Mouse (Mus musculus): Measurements from ENCODE around the gene Fn1.

Fn1 gene

DNA sequence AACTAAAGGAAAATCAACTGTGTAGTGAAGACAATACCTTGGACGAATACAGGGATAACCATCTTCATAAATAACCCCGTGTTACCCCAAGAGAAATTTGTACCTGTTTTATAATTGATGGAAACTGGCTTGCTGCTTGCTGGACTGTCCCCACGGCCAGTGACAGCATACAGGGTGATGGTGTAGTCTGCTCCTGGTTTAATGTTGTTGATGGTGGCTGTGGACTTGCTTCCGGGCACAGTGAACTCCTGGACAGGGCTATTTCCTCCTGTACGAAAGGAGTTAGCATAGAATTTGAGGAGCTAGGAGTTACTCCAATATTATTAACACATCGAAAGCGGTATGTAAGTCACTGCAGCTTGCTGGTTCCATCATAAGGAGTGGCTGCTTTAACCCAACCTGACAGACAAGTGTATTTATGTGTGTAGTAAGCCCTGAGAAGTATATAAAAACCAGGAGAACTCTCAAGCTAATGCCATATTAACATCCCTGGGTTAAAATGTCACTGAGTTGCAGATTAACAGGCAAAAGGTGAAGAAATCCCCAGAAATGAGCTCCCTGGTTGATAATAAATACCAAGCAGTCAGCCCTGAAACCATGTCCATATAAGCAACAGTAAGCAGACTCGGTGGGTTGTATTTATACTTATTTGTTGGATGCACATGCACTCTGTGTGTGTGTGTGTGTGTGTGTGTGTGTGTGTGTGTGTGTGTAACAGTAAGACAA lies 46.2 kb downstream of the Fn1 start:
- no peak for DNase-seq (ENCODE audit: low read depth, low spot score)

GRCm38 (mm10) chr1:71605751-71606150 lies 47.2 kb downstream of the Fn1 start:
- DNase-seq (ENCODE audit: low read depth, low spot score) = no peak

- DNase-seq (ENCODE audit: low read depth, low spot score) = no peak
Measured at GRCm38 (mm10) chr1:71595365-71595764, 57.6 kb downstream of the Fn1 start.

DNA sequence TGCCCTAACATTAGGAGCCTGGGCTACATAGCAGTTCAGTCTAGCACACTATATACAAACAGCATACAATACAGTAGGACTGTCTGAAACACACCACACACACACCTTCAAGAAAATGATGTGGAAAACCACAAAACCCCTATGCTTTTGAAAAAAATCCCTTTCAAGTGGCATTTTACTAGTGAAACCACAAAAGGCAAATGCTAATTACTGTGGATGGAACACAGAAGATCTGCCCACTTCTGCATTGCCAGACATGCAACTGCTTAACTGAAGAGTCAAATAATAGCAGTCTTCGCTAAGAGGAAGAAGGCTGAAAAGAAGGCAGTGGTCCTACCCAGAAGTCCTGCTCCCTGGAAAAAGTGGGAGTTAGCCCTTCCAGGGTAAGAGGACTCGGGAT lies 58.7 kb downstream of the Fn1 start:
- no peak for DNase-seq (ENCODE audit: low read depth, low spot score)

- DNase-seq (ENCODE audit: low read depth, low spot score) = no peak
Measured at GRCm38 (mm10) chr1:71593184-71593583, 59.8 kb downstream of the Fn1 start.

GRCm38 (mm10) chr1:71590038-71590437 lies 63.0 kb downstream of the Fn1 start:
- DNase-seq (ENCODE audit: low read depth, low spot score) = no peak

- DNase-seq (ENCODE audit: low read depth, low spot score) = no peak
Measured at GRCm38 (mm10) chr1:71586658-71587057, 66.3 kb downstream of the Fn1 start.

DNA sequence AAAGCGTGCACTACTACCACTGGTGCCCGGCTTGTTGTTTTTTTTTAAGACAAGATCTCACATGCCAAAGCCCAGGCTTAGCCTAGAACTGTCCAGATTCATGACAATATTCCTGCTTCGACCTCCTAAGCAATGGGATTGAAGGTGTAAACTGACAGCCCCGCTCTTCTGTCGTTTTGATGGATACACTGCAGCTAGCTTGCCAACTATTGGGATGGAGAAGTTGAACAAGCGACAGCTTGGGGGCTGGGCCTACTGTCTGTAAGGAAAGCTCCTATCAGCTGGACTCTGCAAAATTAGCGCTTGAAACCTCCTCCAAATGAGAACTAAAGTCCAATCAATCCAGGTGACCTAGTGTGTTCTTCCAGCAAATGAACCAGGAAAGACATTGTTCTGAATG lies 69.1 kb downstream of the Fn1 start:
- no peak for DNase-seq (ENCODE audit: low read depth, low spot score)

DNA sequence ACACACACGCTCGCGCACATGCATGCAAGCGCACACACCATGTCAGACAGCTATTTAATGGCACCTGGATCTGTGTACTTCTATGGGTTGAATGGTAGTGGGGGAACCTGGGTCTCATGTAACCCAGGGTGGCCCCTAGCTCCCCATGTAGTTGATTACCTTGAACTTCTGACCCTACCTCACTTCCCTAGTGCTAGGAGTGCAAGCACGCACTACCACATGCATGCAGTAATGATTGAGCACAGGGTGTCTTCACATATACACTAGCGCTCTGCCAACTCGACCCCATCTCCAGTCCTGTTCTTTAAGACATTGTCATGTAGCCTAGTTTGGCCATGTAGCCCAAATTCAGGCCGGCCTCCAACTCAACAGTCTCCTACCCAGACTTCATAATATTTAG lies 69.7 kb downstream of the Fn1 start:
- DNase-seq (ENCODE audit: low read depth, low spot score) = no peak

- DNase-seq (ENCODE audit: low read depth, low spot score) = no peak
Measured at GRCm38 (mm10) chr1:71580408-71580807, 72.6 kb downstream of the Fn1 start.

- DNase-seq (ENCODE audit: low read depth, low spot score) = no peak
Measured at GRCm38 (mm10) chr1:71579526-71579925, 73.5 kb downstream of the Fn1 start.

GRCm38 (mm10) chr1:71576837-71577236 lies 76.2 kb downstream of the Fn1 start:
- DNase-seq (ENCODE audit: low read depth, low spot score) = no peak

DNA sequence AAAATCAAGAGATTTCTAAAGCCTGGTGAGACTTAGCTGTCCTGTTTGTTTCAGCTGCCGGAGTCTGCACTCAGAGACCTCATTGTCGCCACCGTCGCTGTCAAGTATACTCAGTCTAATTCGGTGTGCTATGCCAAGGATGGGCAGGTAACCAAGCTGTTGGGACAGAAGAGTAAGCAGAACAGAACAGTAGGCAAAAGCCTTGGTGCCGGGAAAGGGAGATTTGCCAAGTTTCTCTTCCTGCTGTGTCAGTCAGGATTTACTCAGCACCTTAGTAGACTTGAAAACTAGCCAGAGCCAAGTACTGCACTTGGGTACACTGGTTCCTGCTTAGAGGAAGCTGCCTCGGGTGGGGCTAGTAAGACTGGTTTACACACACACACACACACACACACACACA lies 77.0 kb downstream of the Fn1 start:
- DNase-seq (ENCODE audit: low read depth, low spot score) = no peak

DNA sequence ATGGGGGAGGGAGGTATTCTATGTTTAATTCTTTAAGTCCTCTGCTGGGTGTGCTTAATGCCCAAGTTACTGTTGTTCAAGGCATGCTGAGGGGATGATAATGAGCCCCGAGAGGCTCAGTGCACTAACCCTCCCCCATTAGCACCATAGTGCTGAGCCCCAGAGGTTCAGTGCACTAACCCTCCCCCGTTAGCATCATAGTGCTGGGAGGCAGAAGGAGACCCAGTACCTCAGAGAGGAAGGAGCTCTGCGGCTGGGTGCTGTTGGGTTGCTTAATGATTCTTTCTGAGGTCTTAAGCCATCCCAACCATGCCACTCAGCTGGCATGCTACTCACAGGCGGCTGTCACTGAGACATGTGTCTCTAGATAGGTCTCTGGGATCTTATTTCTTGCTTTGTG lies 82.9 kb downstream of the Fn1 start:
- no peak for DNase-seq (ENCODE audit: low read depth, low spot score)

- no peak for DNase-seq (ENCODE audit: low read depth, low spot score)
Measured at GRCm38 (mm10) chr1:71567884-71568605, 85.0 kb downstream of the Fn1 start.

DNA sequence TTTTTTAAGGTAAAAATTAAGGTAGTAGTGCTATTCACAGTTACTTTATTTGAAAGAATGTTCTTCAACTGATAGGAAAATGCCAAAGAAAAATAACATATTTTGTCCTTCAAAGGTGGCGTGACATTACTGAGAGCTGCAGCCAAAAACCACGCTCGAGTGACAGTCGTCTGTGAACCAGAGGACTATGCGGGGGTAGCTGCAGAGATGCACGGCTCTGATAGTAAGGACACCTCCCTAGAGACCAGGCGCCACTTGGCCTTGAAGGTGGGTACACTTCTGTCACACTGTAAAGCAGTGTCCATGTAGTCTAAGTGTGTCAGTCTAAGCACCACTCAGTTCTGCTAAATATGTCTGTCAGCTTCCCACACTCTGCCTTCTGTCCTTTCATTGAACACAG lies 88.7 kb downstream of the Fn1 start:
- no peak for DNase-seq (ENCODE audit: low read depth, low spot score)

GRCm38 (mm10) chr1:71560626-71561025 lies 92.4 kb downstream of the Fn1 start:
- DNase-seq (ENCODE audit: low read depth, low spot score) = no peak

DNA sequence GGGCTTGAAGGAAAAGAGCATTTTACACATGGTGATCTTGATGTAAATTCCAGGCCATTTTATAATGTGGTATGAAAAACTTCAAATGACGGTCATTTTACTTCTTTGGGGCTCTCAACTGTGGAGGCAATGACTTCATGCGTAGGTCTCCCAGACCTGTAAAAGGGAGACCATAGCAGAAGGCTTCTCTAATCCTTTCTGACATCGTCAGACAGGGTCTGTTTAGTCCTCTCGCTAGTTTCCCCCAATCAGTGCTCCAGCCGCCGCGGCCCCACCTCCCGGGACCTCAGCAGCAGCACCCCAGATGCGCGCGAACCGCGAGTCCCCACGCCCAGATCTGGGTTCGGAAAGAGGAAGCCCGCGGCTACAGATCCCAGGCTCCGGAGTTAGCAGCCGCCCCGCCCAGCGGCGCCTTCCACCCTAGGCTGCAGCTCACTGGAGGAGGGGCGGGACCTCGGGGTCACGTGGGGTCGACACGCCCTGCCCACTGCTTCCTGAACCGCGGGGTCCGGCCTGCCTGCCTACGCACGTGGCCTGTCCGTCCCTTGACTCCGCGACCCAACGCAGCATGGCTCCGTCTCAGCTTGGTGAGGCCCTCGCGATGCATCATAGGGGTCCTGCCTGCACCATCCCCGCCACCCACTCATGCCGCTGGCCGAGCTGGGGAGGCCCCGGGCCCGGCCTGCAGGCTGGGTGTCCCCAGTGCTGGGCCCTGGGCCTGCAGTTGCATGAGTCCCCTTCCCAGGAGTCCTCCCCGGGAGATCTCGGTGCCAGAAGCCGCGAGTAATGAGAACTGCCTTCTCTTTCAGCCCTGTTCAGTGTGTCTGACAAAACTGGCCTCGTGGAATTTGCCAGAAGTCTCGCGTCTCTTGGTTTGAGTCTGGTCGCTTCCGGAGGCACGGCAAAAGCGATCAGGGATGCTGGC lies 96.0 kb downstream of the Fn1 start, which contains the start of gene Atic:
TSS of gene Atic (plus strand) at position 463 of the 925 bp plus-strand sequence.
- DNase-seq (ENCODE audit: low read depth, low spot score) = peak; percentile 98

- peak; percentile 64 for DNase-seq (ENCODE audit: low read depth, low spot score)
Measured at GRCm38 (mm10) chr1:71550626-71551195, 102.3 kb downstream of the Fn1 start.

DNA sequence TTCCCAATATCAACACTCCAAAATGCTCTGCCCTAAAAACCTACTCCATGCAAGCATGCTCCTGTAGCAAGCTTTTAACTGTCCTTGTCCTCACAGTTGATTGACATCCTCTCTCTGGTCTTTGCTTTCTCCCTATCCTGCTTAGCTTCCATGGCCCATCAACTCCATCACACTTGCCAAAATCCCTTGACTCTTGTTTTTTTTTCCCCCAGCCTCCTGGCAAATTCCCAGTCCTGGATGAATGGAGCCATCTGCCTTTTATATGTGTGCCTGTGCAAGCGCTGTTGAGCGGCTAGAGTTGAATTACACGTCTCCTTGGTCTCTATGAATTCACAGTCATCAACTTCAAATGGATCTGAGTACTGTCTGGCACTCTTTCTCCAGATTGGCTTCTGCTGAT lies 112.6 kb downstream of the Fn1 start:
- no peak for DNase-seq (ENCODE audit: low read depth, low spot score)

GRCm38 (mm10) chr1:71539641-71540040 lies 113.4 kb downstream of the Fn1 start:
- no peak for DNase-seq (ENCODE audit: low read depth, low spot score)
